Mouse (Mus musculus): Measurements from ENCODE around the gene Btaf1. TPM values are rescaled to one million over a fixed set of nuclear protein-coding genes. Genes with fewer than 3 reads are reported as not detected.

The Btaf1 gene
- polyA plus RNA-seq, 1 experiment: 6.5 TPM

DNA sequence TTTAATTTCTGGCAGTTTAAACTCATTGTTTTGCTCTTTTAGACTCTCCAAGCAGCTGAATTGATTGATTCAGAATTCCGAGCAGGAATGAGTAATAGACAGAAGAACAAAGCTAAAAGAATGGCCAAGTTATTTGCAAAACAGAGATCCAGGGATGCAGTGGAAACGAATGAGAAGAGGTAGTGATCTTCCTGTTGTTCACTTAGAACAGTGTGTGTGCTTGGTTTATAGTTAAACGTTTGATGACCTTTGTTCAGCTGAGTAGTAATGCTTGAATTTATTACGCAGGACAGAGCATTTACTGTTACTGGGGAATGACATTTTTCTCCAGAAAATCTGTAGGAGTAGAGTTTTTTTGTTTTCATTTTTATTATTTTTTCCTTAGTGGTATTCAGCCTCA is 32.5 kb downstream of the Btaf1 start:
- no peak for TF ChIP-seq GATA1 (IDR thresholded peaks at IDR 0.05; ENCODE audit: low read length)

DNA sequence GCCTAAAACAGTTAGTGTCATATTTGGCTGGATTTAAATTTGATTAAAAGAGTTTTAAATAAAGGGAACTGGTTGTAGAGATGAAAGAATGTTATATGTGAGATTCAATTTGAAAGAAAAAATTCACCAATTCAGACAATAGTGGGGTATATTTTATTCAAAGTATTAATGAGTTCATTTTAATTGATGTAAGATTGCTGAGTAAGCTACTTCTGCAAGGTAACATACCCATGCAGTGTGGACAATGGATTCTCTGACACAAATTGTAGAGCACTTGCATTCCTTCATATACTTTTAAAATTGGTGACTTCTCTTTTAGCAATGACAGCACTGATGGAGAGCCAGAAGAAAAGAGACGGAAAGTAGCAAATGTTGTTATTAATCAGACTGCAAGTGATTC is 35.4 kb downstream of the Btaf1 start:
- no peak for TF ChIP-seq GATA1 (IDR thresholded peaks at IDR 0.05; ENCODE audit: low read length)

DNA sequence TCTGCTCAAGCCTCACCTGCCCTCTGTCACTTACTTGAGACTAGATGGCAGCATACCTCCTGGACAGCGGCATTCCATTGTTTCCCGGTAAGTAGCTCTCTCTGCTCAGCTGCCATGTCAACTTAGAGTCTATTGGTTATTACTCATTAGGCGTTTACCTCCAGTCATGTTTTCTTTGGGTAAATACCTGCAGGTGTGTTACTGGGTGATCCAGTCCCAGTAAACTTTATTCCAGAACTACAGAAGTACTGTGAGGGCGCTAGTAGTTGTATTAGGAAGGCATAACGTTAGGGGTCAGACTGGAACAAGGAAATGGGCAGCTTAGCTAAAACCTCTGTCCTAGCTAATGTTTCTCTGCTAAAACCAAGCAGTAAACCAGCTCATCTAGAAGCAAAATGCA is 78.7 kb downstream of the Btaf1 start:
- no peak for TF ChIP-seq GATA1 (IDR thresholded peaks at IDR 0.05; ENCODE audit: low read length)

DNA sequence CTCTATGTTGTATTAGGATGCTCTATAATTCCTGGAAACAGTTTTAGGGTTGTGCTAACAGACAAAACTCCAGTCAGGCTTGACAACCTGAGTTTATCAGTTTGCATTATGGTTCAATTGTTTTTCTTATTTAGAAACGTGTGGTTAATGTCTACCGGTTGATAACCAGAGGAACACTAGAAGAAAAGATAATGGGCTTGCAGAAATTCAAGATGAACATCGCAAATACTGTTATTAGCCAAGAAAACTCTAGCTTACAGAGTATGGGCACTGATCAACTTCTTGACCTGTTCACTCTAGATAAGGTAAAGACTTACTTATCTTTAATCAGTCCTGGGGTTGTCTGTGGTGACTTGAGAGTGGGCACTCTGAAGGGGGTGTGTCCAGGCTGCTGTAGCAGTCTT is 84.0 kb downstream of the Btaf1 start:
- peak; percentile 94 for TF ChIP-seq GATA1 (IDR thresholded peaks at IDR 0.05; ENCODE audit: low read length)

DNA sequence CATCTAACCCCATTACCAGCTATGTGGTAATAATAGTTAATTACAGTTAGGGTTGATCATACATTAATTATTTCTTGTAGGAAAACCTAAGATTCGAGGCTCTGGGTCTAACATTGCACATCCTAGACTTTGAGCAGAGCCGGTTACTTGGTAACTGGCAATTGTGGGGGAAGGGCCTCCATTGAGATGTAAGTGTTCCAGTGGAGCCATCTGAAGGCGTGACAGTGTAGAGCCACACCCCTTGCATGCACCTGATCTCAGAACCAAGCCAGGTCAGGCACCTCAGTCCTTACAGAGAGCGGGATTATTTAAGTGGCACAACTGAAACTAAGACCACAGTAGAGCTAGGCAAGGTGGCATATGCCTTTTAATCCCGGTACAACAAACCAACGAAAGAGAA is 87.6 kb downstream of the Btaf1 start:
- TF ChIP-seq GATA1 (IDR thresholded peaks at IDR 0.05; ENCODE audit: low read length): no peak

DNA sequence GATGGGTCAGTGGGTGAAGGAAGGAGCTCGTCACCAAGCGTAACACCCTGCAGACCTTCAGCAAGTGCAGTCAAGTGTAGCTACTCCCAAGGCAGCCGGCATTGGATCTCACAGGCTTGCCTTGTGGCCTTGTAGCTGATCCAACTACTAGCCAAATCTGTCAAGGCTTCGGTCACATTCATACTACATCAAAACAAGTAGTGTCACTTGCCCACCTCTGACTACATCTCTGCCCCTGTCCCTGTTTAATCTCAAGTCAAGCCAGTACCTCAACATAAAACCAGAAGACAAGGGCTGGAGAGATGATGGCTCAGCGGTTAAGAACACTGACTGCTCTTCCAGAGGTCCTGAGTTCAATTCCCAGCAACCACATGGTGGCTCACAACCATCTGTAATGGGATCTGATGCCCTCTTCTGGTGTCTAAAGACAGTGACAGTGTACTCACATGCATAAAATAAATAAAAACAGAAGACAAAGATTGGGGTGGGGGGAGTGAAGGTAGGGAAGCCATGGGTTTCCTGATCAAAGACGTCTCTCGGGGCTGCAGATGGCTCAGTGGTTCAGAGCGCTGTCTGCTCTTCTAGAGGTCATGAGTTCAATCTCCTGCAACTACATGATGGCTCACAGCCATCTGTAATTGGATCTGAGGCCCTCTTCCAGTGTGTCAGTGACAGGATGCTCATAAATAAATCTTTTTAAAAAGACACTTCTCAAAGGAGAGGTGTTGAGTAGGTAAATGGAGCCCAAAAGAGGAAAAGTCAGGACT is 88.5 kb downstream of the Btaf1 start:
- TF ChIP-seq GATA1 (IDR thresholded peaks at IDR 0.05; ENCODE audit: low read length): no peak

DNA sequence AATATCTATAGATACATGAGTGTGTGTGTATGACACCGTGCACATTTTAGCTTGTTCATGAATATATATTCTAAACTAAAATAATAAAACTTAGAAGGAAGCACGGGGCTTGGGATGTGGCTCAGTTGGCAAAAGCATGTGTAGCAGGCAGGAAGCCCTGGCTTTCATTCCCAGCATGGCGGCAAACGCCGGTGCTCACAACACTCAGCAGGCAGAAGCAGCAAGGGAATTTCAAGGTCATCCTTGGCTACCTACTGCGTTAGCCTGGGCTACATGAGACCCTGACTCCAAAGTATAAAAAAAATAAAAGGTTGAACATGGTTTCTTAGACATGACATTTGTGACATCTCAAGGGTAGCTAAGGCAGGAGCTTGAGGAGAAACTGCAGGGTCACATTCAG is 91.0 kb downstream of the Btaf1 start:
- TF ChIP-seq GATA1 (IDR thresholded peaks at IDR 0.05; ENCODE audit: low read length): no peak

DNA sequence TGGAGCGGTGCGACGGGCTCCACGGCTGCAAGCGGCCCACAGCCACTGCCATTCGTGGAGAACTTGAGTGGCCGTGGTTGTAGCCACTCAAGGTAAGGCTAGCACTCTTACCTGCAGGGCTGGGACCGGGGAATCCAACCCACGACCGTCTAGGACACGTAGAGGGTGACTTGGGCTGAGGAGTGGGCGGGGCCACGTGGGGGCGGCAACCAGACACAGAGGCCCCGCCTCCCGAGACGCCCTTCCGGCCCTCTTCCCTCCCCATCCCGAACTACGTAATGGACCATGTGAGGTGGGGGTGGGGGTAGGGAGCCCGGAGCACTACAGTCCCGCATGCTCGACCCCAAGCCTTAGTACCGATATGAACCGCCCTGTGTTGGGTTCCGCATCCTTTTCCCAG is 92.5 kb downstream of the Btaf1 start:
- no peak for TF ChIP-seq GATA1 (IDR thresholded peaks at IDR 0.05; ENCODE audit: low read length)

DNA sequence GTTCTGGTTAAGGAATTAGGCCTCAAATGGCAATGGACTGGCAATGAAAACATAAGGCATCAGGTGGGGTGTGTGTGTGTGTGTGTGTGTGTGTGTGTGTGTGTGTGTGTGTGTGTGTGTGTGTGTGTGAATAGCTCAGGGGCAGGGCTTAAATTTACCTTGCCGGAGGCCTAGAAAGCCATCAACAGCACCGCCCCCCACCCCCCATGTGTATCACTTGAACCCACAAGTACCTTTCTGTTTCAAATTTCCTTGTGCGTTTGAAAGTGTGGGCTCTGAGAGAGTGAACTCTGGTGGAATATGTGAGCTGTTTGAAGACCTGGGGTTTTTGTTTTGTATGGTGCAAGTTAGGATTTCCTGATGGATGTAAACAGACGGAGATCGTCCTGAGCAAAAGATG is 93.1 kb downstream of the Btaf1 start:
- TF ChIP-seq GATA1 (IDR thresholded peaks at IDR 0.05; ENCODE audit: low read length): no peak

DNA sequence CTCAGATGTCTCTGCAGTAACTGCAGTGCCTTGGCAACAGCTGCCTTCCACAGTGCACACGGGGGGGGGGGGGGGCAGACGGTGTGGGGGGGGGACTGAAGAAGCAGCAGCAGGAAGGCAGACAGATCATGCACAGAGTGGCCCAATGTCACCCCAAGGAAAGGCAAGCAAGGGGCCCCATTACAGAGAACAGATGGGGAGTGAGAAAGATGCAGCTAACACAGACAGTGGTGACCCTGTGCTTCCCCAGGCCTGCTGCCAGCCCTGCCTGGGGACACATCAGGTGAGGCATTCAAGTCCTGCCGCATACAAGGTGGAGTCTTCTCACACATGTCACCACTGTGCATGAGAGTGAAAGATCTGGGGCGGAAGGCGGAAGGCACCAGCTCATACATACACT is 94.7 kb downstream of the Btaf1 start:
- no peak for TF ChIP-seq GATA1 (IDR thresholded peaks at IDR 0.05; ENCODE audit: low read length)

DNA sequence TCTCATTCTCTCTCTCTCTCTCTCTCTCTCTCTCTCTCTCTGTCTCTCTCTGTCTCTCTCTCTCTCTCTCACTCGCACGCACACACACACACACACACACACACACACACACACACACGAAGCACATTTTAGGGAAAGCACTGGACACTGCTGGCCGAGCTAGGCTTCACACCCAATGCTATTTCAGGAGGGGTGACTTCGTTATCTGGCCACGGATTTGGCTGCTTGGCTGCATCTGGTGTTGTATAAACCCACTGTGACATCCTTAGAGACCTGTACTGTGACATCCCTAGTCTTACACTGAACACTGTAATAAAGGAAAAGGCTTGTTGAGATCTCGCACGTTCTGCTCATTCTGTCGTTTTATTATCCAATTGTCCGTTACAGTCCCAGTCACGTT is 95.1 kb downstream of the Btaf1 start:
- TF ChIP-seq GATA1 (IDR thresholded peaks at IDR 0.05; ENCODE audit: low read length): no peak

DNA sequence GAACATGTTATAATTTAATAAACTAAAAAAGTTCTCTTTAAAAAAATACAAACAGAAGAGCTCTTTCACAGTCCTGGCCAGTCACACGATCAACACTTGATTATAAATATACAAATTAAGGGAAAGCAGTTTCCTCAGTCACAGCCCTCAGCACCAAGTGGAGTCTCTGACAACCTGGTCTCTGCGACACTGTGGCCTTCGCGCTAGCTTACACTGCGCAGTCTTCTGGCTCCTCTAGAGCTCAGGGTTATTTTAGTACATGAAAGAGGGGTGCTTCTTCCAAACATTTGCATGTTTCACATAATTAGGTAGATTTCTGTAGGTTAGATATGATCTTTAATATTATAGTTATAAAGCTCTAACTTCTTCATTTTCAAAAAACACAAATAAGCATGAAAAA is 96.3 kb downstream of the Btaf1 start:
- TF ChIP-seq GATA1 (IDR thresholded peaks at IDR 0.05; ENCODE audit: low read length): no peak

DNA sequence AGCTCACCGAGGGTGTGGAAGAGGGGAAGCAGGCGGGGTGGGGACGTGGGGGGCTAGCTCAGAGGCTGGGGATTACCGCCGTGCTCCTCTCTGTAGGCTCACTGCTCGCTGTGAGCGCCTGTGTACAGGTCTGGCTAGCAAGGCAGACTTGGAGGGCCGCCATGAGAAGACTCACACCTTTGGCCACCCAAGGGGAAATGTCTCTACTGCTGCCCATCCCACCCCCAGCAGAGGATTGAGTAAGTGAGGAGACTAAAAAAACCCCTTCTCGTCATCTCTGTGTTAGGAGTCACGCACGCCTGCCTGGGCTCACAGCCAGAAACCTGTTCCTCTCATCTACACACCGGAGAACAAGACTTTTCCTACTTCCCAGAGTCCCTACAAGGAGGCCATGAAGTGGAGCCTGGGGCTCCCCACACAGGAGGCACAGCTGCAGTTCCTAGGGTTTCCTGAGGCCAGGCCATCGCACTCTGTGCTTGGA is 100.0 kb downstream of the Btaf1 start:
- TF ChIP-seq GATA1 (IDR thresholded peaks at IDR 0.05; ENCODE audit: low read length): no peak

DNA sequence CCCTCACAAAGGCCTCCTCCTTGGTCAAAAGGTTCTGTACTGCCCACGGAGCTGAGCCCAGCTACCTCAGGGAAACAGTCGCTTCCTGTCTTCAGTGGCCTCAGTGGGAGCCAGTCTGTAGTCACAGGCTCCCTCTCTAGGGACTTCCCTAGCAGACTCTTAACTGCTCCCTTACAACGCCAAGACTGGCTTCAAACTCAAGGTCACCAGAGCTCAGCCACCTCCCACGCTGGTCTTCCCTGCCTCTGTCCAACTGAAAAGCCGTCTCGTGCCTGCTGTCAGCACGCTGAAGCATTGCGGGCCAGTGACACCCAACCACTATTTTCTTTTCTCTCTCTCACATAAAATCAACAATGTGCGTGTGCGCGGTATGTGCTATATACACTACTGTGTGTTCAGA is 100.5 kb downstream of the Btaf1 start:
- TF ChIP-seq GATA1 (IDR thresholded peaks at IDR 0.05; ENCODE audit: low read length): no peak

DNA sequence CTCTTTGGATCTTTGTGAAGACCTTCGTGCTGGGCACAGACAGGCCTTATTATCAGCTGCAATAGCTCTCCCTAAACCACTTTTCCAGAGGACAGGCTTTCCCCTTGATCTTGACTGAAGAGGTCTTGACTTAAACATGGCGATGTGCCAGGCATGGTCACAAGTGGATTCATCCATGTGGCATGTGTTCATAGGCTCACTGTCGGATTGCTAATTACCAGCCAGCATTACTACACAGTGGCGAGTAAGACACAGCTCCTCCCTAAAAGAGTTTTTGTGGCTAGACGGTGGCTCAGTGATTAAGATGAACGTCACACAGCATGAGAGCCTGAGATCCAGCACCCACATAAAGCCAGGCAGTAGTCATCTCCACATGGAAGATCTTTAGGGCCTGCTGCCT is 103.9 kb downstream of the Btaf1 start:
- no peak for TF ChIP-seq GATA1 (IDR thresholded peaks at IDR 0.05; ENCODE audit: low read length)

DNA sequence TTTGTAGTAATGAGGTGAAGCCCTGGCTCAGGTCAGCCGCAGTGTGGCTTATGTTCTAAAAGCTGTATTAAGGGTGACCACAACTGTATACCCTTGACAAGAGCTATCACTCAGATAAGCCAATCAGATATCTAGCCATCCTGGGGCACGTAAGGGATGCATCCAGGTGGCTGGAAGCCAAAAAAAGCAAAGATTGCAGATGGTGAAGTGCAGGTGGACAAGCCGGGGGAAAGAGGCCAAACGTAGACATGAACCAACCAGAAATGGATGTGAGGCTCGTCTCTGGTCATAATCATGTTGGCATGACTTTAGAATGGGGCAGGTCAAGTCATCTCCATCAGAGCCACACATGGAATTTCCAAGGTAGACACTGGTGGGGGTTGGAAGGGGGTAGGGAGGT is 105.6 kb downstream of the Btaf1 start:
- no peak for TF ChIP-seq GATA1 (IDR thresholded peaks at IDR 0.05; ENCODE audit: low read length)

DNA sequence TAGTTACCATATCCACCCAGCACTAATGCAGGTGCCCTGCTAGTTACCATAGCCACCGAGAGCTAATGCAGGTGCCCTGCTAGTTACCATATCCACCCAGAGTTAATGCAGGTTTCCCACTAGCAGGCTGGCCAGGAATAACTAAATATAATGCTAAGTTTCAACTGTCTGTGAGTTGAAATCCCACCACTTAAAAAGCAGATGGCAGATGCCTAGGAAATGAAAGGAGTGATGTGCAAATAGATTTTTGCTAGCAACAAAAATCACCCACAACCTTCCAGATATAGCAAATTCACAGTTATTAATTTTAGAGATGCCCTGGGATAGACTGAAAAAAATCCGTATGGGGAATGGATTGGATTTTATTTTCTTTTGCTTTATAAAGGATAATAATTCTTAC is 106.5 kb downstream of the Btaf1 start:
- TF ChIP-seq GATA1 (IDR thresholded peaks at IDR 0.05; ENCODE audit: low read length): no peak

DNA sequence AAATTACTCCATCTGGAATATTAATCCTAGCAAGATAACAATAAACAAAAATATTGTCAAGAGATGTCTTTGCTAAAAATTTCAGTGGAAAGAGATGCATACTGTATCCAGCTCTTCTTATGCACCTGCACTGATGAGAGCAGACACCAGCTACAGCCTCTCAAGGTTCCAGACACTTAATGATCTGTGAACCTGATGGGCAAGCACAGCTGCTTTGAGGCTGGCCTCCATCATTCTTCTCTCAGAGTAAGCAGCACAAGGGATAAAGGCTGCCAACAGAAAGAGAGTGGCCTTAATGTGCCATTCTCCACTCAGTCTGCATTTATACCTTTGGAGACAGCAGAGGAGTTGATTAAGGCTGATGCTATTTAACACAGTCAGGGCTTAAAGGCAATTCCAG is 115.0 kb downstream of the Btaf1 start:
- TF ChIP-seq GATA1 (IDR thresholded peaks at IDR 0.05; ENCODE audit: low read length): no peak

All from G1E-ER4 (cell line).